Mouse (Mus musculus) heart, embryonic 10.5 days (tissue): Measurements from ENCODE around the gene Olfr869. TPM values are rescaled to one million over a fixed set of nuclear protein-coding genes. Genes with fewer than 3 reads are reported as not detected.

Experiments used
- DNase-seq: peaks from one replicate; pipeline ENCODE4 v3.0.0-alpha.2; 2017; ENCODE audit warnings: low spot score
- H3K27ac ChIP-seq: fragments of 300-500 bp; sonication (generic); 2 replicates; pipeline ENCODE4 v1.5.1; 2016; ENCODE audit warnings: mild to moderate bottlenecking
- H3K27me3 ChIP-seq: fragments of 300-500 bp; sonication (generic); 2 replicates; pipeline ENCODE4 v1.6.1; 2016; ENCODE audit warnings: mild to moderate bottlenecking; ENCODE audit not compliant: poor library complexity, insufficient read depth, severe bottlenecking
- H3K36me3 ChIP-seq: fragments of 300-500 bp; sonication (generic); 2 replicates; pipeline ENCODE4 v1.6.1; 2016; ENCODE audit warnings: mild to moderate bottlenecking, moderate library complexity
- H3K4me1 ChIP-seq: fragments of 300-500 bp; sonication (generic); 2 replicates; pipeline ENCODE4 v1.6.1; 2016; ENCODE audit warnings: mild to moderate bottlenecking
- H3K4me3 ChIP-seq: fragments of 300-500 bp; sonication (generic); 2 replicates; pipeline ENCODE4 v1.5.1; 2016; ENCODE audit warnings: mild to moderate bottlenecking, moderate library complexity
- H3K9me3 ChIP-seq: fragments of 300-500 bp; sonication (generic); 2 replicates; pipeline ENCODE4 v1.6.1; 2016; ENCODE audit warnings: mild to moderate bottlenecking, moderate library complexity
- WGBS: fragments of 180-500 bp; shearing (Covaris S2); methylation state at CpG from one replicate; pipeline ENCODE4 v1.1.7; 2016; 5-methylcytosine and 5-hydroxymethylcytosine counted together
- polyA plus RNA-seq: library from polyadenylated mRNA; unstranded; fragments of >200 nt; fragmentation: Nextera tagmentation; extraction: Ambion mirVana; gene quantifications from 2 replicates; pipeline ENCODE4 v1.2.1, GENCODE M21; 2016

Gene Olfr869
- not detected in 2 replicates for polyA plus RNA-seq

DNA sequence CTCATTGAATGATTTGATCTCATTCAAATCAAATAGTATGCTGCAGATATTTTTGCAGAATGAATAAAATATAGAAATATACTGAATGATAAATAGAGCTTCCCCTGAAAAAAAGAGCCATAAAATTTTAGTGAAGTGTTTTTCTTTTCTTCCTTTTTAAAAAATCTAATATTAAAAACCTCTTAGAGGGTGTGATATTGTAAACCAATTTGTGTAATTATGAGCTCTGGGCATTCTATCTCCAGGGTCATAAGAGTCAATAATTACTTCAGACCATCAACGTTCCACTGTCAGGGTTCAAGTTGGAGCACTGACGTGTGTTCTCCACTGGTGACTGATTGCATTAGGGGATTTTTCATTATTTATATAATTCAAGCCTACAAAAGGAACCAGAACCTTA lies at the start of gene Olfr869:
Gene Olfr869, plus strand, starts transcription at position 301 of the 400 bp plus-strand sequence.
- H3K4me3 ChIP-seq = no peak within 1 kb of the TSS
- H3K4me1 ChIP-seq = no peaks in the 10 kb centered on the region
- DNase-seq = no peak
- H3K9me3 ChIP-seq = peaks cover 2% of the 10 kb centered on the region; the same call in 1 of the 2 replicates
- WGBS = 72% methylated on average over 2 of the region's 2 CpGs
- H3K27me3 ChIP-seq = no peaks in the 10 kb centered on the region
- H3K27ac ChIP-seq = no peak within 1 kb of the TSS
- H3K36me3 ChIP-seq = no peaks in the 10 kb centered on the region

DNA sequence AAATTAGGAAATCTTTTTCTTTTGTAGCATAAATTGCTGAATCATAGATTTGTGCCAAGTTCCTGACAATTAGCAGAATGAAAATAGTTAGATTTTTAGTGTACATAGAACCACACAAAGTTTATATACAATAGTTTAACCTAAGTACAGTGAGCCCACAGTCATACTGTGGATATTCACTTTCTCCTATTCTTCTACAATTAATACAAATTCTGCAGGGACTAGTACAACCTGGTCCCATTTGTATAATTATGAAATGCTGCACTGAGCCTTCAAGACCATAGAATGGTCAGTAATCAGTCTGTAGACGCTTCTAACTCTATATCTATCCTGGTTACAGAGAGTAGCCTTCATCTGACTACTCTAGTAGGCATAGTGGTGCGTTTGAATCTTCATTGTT lies 30.5 kb upstream of the Olfr869 start, which contains the start of gene Olfr868:
Gene Olfr868, plus strand, starts transcription at position 301 of the 400 bp plus-strand sequence.
- H3K4me3 ChIP-seq = no peak within 1 kb of the TSS
- no peak within 1 kb of the TSS for H3K27ac ChIP-seq
- peaks cover 4% of the 10 kb centered on the region for H3K9me3 ChIP-seq
- no peaks in the 10 kb centered on the region for H3K27me3 ChIP-seq
- no peak for DNase-seq
- 44% methylated on average over 2 of the region's 2 CpGs for WGBS
- H3K4me1 ChIP-seq = no peaks in the 10 kb centered on the region
- no peaks in the 10 kb centered on the region for H3K36me3 ChIP-seq

DNA sequence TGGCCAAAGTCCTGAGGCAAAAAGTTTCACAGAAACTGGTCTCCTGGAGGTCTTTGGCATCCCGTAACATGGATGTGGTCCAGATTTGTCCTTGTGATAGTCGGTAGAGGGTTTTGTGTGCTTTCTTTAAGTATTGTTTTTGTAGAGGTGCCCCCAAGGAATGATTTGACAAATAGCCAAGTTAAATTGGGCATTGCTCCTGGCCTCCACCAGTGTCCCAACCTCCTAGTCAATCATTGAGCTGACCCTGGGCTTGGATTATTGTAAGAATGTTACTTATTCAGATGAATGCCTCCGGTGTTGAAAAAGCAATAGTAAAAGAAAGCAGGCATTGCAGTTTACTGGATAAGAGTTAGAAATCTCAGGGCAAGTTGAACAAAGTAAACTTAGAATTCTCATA lies 20.9 kb downstream of the Olfr869 start:
- Histone ChIP-seq H3K27ac (no peak overlapping the region), H3K4me1 (no peaks in the 10 kb centered on the region), H3K4me3 (no peak overlapping the region), H3K9me3 (peaks cover 5% of the 10 kb centered on the region; the same call in 1 of the 2 replicates), H3K36me3 (no peaks in the 10 kb centered on the region), H3K27me3 (no peaks in the 10 kb centered on the region)
- 80% methylated on average over 3 of the region's 3 CpGs for WGBS
- no peak for DNase-seq

DNA sequence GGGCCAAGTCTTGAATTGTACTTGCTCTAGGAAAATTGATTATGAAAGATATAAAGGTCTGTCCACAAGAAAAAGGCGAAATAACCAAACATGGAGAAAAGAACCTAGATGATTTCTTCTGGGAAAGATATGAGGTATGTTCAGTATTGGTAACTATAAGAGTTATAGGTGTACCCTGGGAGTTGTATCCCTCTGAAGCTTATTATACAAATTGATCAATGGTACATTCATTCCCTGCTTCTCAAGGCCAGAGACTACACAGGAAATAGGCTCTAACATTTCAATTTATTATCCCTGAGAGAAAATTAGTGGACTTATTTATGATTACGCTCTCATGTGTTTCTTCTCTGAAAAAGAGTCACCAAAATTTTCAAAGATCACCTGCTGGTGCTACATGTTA lies 45.1 kb downstream of the Olfr869 start, which contains the start of gene Olfr870:
Gene Olfr870, minus strand, starts transcription at position 101 of the 400 bp plus-strand sequence.
- H3K36me3 ChIP-seq = no peaks in the 10 kb centered on the region
- H3K9me3 ChIP-seq = 0 out of 2 replicates have a peak, but pooled peaks cover 2% of the 10 kb centered on the region
- no peak within 1 kb of the TSS for H3K27ac ChIP-seq
- DNase-seq = no peak
- no peak within 1 kb of the TSS for H3K4me3 ChIP-seq
- 72% methylated on average over 2 of the region's 2 CpGs for WGBS
- no peaks in the 10 kb centered on the region for H3K4me1 ChIP-seq
- no peaks in the 10 kb centered on the region for H3K27me3 ChIP-seq

DNA sequence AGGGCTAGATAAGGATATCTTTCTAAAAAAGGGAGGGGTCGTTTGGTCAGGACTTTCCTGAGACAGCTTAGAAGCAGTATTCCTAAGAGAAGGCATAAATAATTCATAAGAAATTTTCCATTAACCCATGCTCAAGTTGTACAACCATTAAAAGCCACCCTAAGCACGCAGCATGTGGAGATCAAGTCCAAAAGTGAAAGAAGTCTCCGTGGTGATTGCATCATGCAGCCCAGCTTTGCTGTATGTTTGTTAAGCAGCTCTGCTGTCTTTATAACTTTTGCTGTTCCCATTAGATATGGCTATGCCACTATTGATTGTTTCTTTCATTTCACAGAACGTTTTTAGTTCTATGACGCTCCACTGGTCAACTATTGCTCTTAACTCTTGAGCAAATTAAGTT lies 50.7 kb downstream of the Olfr869 start:
- WGBS = 68% methylated on average over 5 of the region's 5 CpGs

More for the DNA sequence above, 50.7 kb downstream of the Olfr869 start:
- H3K9me3 ChIP-seq = peaks cover 10% of the 10 kb centered on the region
- DNase-seq = no peak
- no peak overlapping the region for H3K4me3 ChIP-seq
- H3K4me1 ChIP-seq = no peaks in the 10 kb centered on the region
- no peak overlapping the region for H3K27ac ChIP-seq
- no peaks in the 10 kb centered on the region for H3K36me3 ChIP-seq
- no peaks in the 10 kb centered on the region for H3K27me3 ChIP-seq

Other genes with a start within 250 kb of the Olfr869 start
- not detected in 2 replicates for gene Olfr862, start 241.0 kb upstream of the Olfr869 start, polyA plus RNA-seq
- 0.09 and 0.11 TPM in 2 replicates for gene Olfr77, start 212.1 kb upstream of the Olfr869 start, polyA plus RNA-seq
- gene Olfr866, start 101.0 kb upstream of the Olfr869 start, polyA plus RNA-seq = not detected in 2 replicates
- gene Olfr867, start 71.4 kb upstream of the Olfr869 start, polyA plus RNA-seq = not detected in 2 replicates
- not detected in 2 replicates for gene Olfr868, start 30.4 kb upstream of the Olfr869 start, polyA plus RNA-seq
- gene Olfr870, start 45.0 kb downstream of the Olfr869 start, polyA plus RNA-seq = not detected in 2 replicates
- not detected in 2 replicates for gene Olfr871, start 83.2 kb downstream of the Olfr869 start, polyA plus RNA-seq
- gene Olfr872, start 108.1 kb downstream of the Olfr869 start, polyA plus RNA-seq = not detected in 2 replicates
- not detected in 2 replicates for gene Olfr39, start 153.3 kb downstream of the Olfr869 start, polyA plus RNA-seq
- not detected in 2 replicates for gene Olfr873, start 169.5 kb downstream of the Olfr869 start, polyA plus RNA-seq
- 0.06 TPM in 1 of 2 replicates, not detected in the other for gene Olfr18, start 207.1 kb downstream of the Olfr869 start, polyA plus RNA-seq